Mouse (Mus musculus) heart, postnatal 10 days (tissue): ENCODE data around the gene Tmem14a. TPM values are rescaled to one million over a fixed set of nuclear protein-coding genes. Genes with fewer than 3 reads are reported as not detected.
A peak's percentile ranks its signal among the peaks of the same experiment; 100 is the strongest.
"Not testable (repeated sequence)": the region's sequence is repeated elsewhere in the genome, so short reads cannot be mapped to it uniquely, and the experiment has no call there.

ENCODE experiments used
- DNase-seq, 2 experiments: peaks; one replicate each; pipeline ENCODE4 v3.0.0; 2021
- intact Hi-C: fragments of 180-260 bp; cut with DNase I; formaldehyde crosslinking; loops from one replicate; pipeline ENCODE4 v1.15.1; 2025
- total RNA-seq, 2 experiments: library from RNA; stranded (reverse); gene quantifications; 2 replicates each; pipeline ENCODE4 v1.2.3; 2021

Tmem14a gene
- total RNA-seq, 2 experiments from 2014 or later = 3.1 to 4.6 TPM

DNA sequence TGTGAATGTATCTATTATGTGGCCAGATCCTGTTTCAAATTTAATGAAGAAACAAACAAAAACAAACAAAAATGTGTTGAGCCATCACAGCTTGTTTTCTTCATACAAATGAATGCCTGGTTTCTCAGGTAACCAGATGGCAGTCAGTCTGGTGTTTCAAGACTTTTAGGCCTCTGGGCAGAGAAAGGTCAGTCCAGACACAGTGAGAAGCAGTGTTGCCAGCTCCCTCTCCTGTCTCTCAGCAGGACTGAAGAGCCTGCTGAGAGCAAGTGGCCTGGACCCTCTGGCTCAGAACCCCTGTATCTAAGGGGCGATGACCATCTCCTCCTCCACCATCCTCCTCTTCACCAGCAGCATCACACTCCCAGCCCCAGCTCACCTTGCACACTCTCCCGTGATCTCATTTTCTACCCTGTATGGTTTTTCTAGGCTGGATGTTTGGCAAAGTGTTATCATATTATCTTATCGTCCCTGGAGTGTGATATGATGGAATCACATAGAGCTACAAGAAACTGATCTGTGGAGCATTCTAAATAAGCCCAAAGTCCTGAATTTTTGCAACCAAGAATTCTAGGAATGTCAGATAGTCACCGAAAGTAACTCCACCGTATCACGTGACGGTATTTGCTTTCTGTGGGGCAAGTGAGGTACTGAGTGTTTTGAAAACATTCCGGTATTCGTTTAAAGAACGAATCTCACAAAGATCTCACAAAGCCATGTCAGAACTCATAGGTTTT, 34.4 kb downstream of the Tmem14a start:
- intact Hi-C loops = no loop called here

GRCm38 (mm10) chr1:21253303-21253650, 34.9 kb downstream of the Tmem14a start:
- DNase-seq = no peak
- intact Hi-C loops = no loop called here

More for the DNA sequence above, 34.4 kb downstream of the Tmem14a start:
- DNase-seq = no peak

- intact Hi-C loops = no loop called here
- DNase-seq = no peak
Measured at GRCm38 (mm10) chr1:21253856-21254255, 35.5 kb downstream of the Tmem14a start.

GRCm38 (mm10) chr1:21255625-21256345, 37.4 kb downstream of the Tmem14a start:
- no peak for DNase-seq
- intact Hi-C loops = no loop called here

DNA sequence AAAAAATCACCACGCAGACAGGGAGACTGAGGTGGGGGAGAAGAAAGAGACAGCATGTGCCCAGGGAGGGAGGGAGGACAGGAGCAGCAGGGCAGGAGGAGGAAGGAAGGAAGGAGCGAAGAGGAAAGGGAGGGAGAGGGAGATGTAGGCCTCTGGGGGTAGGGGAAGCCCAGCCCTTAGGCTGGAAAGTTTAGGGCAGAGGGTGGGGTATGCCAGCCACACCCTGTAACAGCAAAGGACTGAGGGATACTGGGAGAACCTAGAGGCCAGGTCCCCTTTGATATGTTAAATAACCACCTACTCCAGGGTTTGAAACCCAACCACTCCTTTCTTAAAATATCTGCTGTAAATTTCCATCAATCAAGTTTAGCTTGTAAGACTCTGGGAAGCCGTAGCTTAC, 38.0 kb downstream of the Tmem14a start:
- intact Hi-C loops = no loop called here
- no peak for DNase-seq

DNA sequence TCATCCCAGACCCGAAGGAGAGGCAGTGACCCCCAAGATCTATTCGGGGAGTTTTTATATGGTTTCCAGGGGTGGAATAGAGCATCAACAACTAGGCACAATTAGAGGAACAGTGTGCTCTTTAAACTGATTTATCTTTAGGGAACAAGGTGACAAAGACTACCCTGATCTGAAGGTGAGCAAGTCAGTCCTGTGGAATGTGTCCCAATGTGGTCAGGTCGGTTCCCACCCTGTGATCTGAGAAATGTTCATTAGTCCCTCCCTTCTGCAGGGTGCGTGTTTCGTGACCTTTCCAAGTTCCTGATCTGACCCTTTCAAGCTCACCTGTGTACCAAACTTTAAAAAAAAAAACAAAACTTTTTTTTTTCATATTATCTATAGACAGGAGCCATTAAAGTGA, 38.5 kb downstream of the Tmem14a start:
- intact Hi-C loops = no loop called here
- no peak for DNase-seq

DNA sequence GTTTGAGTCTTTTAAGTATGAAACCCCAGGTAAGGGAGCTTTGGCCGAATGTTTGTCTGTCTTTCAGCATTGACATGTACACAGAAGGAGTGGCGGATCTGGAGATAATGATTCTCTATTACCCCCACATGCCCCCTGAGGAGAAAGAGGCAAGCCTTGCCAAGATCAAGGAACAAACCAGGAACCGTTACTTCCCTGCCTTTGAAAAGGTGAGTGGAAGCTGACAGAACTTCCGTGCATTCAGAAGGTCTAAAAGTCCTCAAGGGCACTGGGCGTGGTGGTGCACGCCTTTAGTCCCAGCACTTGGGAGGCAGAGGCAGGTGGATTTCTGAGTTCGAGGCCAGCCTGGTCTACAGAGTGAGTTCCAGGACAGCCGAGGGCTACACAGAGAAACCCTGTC, 41.6 kb downstream of the Tmem14a start:
- intact Hi-C loops, DNase-seq: not testable (repeated sequence)

- intact Hi-C loops = no loop called here
- DNase-seq = no peak
Measured at GRCm38 (mm10) chr1:21262401-21262800, 44.0 kb downstream of the Tmem14a start.

DNA sequence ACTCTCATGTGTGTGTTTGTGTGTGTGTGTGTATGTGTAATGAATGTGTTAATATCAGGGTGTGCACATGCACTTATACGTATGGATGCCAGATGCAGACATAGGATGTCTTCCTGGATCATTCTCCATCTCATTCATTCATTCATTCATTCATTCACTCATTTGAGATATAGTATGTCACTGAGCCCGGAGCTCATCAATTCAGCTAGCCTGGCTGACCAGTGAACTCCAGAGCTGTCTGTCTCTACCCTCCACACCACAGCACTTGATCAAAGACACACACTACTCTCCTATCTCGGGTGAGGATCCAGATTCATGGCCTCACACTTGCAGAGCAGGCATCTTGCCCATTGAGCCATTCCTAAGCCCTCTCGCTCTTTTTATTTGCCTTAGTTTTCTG, 45.6 kb downstream of the Tmem14a start:
- DNase-seq = no peak
- intact Hi-C loops = no loop called here

GRCm38 (mm10) chr1:21264747-21265146, 46.4 kb downstream of the Tmem14a start:
- intact Hi-C loops = loop anchor here (5.0 kb wide), 1 partner anchor 78 kb away; no protein-coding TSS in a partner anchor
- no peak for DNase-seq

GRCm38 (mm10) chr1:21266766-21267165, 48.4 kb downstream of the Tmem14a start:
- intact Hi-C loops = loop anchor here (5.0 kb wide), 1 partner anchor 76 kb away; no protein-coding TSS in a partner anchor
- DNase-seq = no peak

- intact Hi-C loops = loop anchor here (5.0 kb wide), 1 partner anchor 75 kb away; no protein-coding TSS in a partner anchor
Measured at GRCm38 (mm10) chr1:21267466-21267865, 49.1 kb downstream of the Tmem14a start.

GRCm38 (mm10) chr1:21271343-21272055, 53.1 kb downstream of the Tmem14a start:
- intact Hi-C loops = loop anchor here (1.0 to 2.0 kb wide), 3 partner anchors 53 to 333 kb away; partner anchors contain the start of gene Tmem14a
- DNase-seq = peak; percentile 73 to 87

More at GRCm38 (mm10) chr1:21267466-21267865, 49.1 kb downstream of the Tmem14a start:
- DNase-seq = not testable (repeated sequence)

DNA sequence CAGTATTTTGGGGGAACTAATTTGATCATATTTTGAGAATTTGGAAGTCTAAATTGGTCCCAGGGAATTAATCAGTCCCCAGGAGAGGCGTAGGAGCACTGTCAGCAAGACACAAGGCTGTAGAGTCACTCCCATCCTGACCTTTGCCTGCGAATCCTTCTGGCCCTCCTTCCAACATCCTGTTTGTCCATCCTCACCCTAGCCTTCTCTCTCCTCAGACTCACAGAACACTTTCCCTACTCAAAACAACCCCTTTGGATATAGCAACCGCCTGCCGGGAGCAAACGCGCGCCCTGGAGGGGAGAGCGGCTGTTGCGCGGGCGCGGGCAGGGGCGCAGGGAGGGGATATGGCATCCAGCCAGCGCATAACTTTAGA, 53.7 kb downstream of the Tmem14a start:
- peak; percentile 5 to 26 for DNase-seq
- intact Hi-C loops = loop anchor here (2.0 kb wide), 1 partner anchor 333 kb away; no protein-coding TSS in a partner anchor

DNA sequence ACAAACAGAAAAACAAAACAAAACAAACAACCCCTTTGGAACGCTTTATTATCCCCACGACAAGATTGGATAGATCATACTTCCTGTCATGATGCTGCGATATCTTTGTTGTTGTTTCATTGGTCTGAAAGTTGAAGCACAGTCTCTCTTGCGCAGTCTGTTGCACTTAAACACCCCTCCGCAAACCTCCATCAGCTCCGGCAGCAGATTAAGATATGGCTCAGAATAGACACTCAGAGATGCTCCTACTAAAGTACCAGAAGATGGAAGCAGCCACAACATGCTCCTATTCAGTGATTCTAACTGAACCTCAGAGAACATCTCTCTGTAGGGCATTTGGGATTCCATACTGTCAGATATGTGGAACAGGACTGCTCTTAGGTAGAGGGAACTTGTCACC, 54.7 kb downstream of the Tmem14a start:
- DNase-seq = no peak
- intact Hi-C loops = loop anchor here (2.0 kb wide), 1 partner anchor 334 kb away; no protein-coding TSS in a partner anchor

DNA sequence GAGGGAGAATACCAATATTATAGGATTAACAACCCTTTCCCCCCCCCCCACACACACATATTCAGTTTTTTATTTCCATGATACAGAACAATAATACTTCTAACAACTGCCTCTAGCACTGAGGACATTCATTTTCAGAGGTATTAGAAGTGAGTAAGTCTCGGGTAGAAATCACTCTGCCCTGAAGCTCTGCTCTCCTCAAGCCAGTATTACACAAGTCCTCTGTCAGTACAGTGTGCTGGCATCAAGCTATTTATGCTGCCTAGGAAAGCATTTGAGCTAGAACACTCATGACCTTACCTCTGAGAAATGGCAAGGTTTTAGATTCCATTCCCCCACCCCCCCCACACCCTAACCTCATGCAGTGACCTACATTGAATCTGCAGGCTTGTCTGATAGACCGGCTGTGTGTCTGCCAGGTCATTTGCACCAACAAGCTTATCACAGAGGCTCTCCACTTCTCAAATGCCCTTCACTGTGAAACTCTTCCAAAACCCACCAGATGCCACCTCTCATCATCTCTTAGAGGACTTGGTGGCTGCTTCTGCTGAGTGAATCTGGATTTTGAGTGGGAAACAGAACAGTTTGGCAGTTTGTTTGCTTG, 56.2 kb downstream of the Tmem14a start:
- peak; percentile 18 to 24 for DNase-seq
- intact Hi-C loops = loop anchor here (5.0 kb wide), 1 partner anchor 67 kb away; no protein-coding TSS in a partner anchor

DNA sequence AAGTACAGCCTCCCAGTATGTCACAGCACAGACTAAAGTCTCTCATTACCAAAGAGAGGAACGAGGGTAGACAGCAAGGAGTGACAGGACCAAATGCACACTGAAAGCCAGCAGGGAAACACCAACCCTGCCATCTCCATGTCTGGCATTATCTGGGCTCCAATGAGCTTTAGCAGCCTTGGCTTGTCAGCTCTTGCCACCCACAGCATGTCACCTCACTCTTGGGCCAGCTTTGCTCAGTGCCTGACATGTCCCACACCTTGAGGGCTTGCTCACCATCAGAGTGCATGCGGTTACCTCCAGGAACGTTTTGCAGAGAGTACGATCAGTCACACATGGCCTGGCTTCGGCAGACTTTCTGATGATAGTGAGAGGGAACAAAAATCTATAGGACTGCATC, 57.0 kb downstream of the Tmem14a start:
- intact Hi-C loops = loop anchor here (5.0 kb wide), 1 partner anchor 68 kb away; no protein-coding TSS in a partner anchor
- DNase-seq = not testable (repeated sequence)

- DNase-seq = not testable (repeated sequence)
- intact Hi-C loops = loop anchor here (5.0 kb wide), 1 partner anchor 69 kb away; no protein-coding TSS in a partner anchor
Measured at GRCm38 (mm10) chr1:21276158-21276557, 57.8 kb downstream of the Tmem14a start.
